Mouse (Mus musculus) E14TG2a.4 (cell line): ENCODE results near the gene Nme6.

ENCODE experiments used
- H3K27me3 ChIP-seq: 2 replicates; pipeline ENCODE4 v1.6.1; 2014; ENCODE audit warnings: low read length, control low read depth; ENCODE audit not compliant: insufficient read depth
- H3K36me3 ChIP-seq: 2 replicates; pipeline ENCODE4 v1.6.1; 2014; ENCODE audit warnings: low read length, control low read depth; ENCODE audit not compliant: insufficient read depth
- H3K4me1 ChIP-seq: replicated peaks from 2 replicates; pipeline ENCODE4 v1.6.1; 2014; ENCODE audit warnings: low read depth, low read length, control low read depth
- H3K4me3 ChIP-seq: replicated peaks from 2 replicates; pipeline ENCODE4 v1.5.1; 2014; ENCODE audit warnings: mild to moderate bottlenecking, low read length
- H3K9me3 ChIP-seq: 2 replicates; pipeline ENCODE4 v1.6.1; 2014; ENCODE audit warnings: low read length, control low read depth
- CTCF ChIP-seq: conservative IDR thresholded peaks from 2 replicates; pipeline ENCODE4 v1.5.1; 2014; ENCODE audit warnings: low read length
- NANOG ChIP-seq: IDR thresholded peaks from 2 replicates; pipeline ENCODE4 v1.6.1; 2014; ENCODE audit warnings: borderline replicate concordance, low read length, mixed read lengths
- POU5F1 ChIP-seq: IDR thresholded peaks from 2 replicates; pipeline ENCODE4 v1.6.1; 2014; ENCODE audit warnings: low read length, borderline replicate concordance

The Nme6 gene

DNA sequence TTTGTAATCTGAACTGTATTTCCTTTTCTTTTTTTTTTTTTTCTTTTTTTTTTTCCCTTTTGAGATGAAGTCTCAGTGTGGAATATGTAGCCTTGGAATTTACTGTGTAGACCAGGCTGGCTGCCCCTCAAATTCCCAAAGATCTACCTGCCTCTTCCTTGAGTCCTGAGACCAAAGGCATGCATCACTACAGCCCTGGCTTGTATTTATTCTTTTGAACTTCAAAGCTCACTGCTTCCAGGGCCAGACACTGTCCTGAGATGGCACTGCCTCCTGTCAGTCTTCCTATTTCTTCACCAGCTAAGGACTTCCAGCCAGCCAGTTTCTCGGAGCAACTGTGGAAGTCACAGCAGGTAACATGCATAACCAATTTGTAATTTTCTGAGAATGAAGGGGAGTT lies 20.6 kb upstream of the Nme6 start, which contains the start of gene Spink8:
TSS of gene Spink8 (plus strand) at position 301 of the 400 bp plus-strand sequence.
- no peaks in the 10 kb centered on the region for H3K9me3 ChIP-seq
- no peaks in the 10 kb centered on the region; the same call in 1 of the 2 replicates for H3K4me1 ChIP-seq
- H3K27me3 ChIP-seq = no peaks in the 10 kb centered on the region
- TF ChIP-seq POU5F1 (no peak), NANOG (no peak), CTCF (no peak)
- no peaks in the 10 kb centered on the region for H3K36me3 ChIP-seq
- H3K4me3 ChIP-seq = no peak within 1 kb of the TSS

DNA sequence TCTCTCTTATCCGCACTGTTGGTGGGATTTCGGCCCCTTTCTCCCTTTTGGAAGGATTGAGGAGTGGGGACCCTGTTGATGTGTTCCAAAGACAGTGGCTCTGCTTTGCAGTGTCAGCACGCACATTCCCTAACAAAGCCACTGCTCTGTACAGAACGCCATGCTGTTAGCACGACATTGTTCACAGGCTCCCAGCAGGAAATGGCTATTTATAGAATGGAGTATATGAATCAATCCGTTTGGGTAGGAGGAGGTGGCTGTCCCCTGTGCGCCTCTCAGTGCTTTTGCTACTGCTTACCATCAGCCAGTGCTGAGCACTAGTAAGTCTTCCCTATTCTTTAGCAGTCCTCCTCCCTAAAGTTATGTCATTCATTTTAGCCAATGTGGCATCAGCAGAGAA lies 19.1 kb upstream of the Nme6 start:
- Histone ChIP-seq H3K4me3 (no peak overlapping the region), H3K27me3 (no peaks in the 10 kb centered on the region), H3K4me1 (no peaks in the 10 kb centered on the region; the same call in 1 of the 2 replicates), H3K9me3 (no peaks in the 10 kb centered on the region), H3K36me3 (no peaks in the 10 kb centered on the region)
- TF ChIP-seq CTCF = no peak
- TF ChIP-seq POU5F1 = no peak
- no peak for TF ChIP-seq NANOG

DNA sequence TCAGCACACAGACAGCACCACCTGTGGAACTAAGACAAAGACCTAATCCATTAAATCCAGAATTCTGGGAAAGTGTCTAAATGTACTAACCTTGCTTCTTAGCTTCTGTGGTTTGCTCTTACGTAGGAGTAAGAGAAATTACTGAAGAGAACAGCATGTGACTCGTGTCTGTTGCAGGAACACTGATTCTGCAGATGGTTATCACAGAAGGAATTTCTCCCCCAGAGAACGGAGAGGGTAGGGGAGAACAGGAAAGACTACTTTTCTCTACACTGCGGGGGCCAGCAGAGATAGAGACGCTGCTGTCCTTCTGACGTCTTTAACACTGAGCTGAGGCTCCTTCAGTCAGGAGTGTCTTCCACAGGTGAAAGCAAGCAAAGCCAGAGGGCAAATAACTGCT lies 16.2 kb upstream of the Nme6 start:
- TF ChIP-seq CTCF = no peak
- no peak for TF ChIP-seq POU5F1
- no peak for TF ChIP-seq NANOG

DNA sequence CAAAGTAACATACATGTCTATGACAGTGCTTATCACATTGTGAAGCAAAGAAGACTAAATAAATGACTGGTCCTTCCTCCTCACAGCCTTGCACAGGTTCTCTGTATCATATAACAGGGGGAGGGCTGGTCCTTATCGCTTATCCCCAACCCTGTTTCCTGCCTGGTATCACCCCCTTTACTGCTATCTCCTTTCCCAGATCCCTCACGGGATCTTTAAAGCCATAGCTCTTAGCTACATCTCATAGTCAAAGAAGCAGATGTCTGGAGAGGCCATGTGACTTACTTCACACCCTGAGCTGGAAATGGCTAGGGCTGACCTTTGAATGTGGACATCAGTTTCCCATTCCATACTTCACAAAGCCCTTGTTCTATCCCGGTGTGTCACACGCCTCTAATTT lies 6.8 kb upstream of the Nme6 start:
- H3K4me3 ChIP-seq = no peak overlapping the region
- no peaks in the 10 kb centered on the region for H3K27me3 ChIP-seq
- peaks cover 5% of the 10 kb centered on the region for H3K36me3 ChIP-seq
- H3K9me3 ChIP-seq = no peaks in the 10 kb centered on the region
- TF ChIP-seq POU5F1 (no peak), CTCF (no peak), NANOG (no peak)
- no peaks in the 10 kb centered on the region for H3K4me1 ChIP-seq

More for the DNA sequence above, 16.2 kb upstream of the Nme6 start:
- Histone ChIP-seq H3K36me3 (no peaks in the 10 kb centered on the region), H3K4me1 (no peaks in the 10 kb centered on the region), H3K27me3 (no peaks in the 10 kb centered on the region), H3K9me3 (no peaks in the 10 kb centered on the region), H3K4me3 (no peak overlapping the region)

DNA sequence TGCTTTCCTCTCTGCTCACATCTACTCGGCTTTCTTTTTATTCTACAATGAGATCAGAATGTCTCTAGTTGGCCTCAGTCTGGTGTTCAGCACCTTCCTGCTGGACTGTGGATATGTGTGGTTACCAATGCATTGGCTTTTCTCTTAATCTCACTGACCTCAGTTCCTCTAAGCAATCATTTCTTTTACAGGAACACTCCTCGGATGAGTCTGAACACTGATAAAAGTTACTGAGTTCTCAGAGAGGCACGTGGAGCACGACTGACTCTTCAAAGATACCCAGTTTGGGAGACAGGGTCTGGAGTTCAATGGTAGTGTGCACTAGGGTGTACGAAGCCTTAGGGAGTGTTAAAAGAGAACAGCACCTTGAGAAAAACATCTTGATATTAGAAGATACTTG lies 6.4 kb upstream of the Nme6 start:
- no peak for TF ChIP-seq POU5F1
- no peak for TF ChIP-seq NANOG
- no peak for TF ChIP-seq CTCF
- Histone ChIP-seq H3K4me1 (no peaks in the 10 kb centered on the region), H3K4me3 (no peak overlapping the region), H3K9me3 (no peaks in the 10 kb centered on the region), H3K36me3 (peaks cover 5% of the 10 kb centered on the region), H3K27me3 (no peaks in the 10 kb centered on the region)

DNA sequence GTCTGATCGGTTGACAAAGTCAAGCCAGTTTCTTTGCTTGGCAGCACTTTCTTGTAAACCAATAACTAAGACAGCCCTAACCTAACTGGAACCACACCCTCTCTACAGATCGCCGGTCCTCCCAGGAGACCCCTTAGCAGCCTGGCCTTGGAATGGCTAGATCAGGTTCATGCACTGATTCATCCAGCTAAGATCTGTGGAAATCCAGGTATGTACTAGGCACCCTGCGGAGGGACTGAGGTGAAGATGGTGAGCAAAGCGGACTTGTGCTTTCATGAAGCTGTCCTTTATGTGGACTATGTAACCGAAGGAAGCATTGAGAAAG lies 501 bp downstream of the Nme6 start:
- Histone ChIP-seq H3K4me3 (peak overlapping the region; percentile 90), H3K4me1 (peaks cover 7% of the 10 kb centered on the region), H3K27me3 (no peaks in the 10 kb centered on the region), H3K9me3 (no peaks in the 10 kb centered on the region), H3K36me3 (peaks cover 30% of the 10 kb centered on the region)
- TF ChIP-seq POU5F1 = no peak
- no peak for TF ChIP-seq CTCF
- no peak for TF ChIP-seq NANOG

DNA sequence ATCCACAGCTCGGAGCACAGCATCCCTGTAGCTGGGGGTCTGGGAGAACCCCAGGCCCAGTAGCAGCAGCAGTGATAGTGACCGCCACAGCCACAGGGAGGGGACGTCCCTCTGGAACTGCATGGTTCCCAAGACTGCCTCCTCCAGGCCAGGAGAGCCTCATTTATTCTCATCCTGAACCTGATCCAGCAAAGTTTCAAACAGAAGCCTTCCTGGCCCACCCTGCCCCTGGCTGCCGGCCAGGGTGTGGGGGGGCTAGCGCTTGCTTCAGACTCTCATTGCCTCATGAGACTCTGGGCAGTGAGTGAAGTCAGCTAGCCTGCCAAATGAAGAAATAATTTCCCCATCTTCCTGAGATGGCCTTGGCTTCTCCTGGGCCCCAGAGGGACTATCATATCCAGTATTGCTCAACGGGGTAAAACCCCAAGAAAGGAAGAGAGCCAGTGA lies 16.8 kb downstream of the Nme6 start, which contains the start of gene Camp:
TSS of gene Camp (minus strand) at position 306 of the 447 bp plus-strand sequence.
- Histone ChIP-seq H3K9me3 (no peaks in the 10 kb centered on the region), H3K27me3 (peaks cover 2% of the 10 kb centered on the region; the same call in 1 of the 2 replicates), H3K36me3 (peaks cover under 1% of the 10 kb centered on the region; the same call in 1 of the 2 replicates), H3K4me1 (no peaks in the 10 kb centered on the region), H3K4me3 (no peak within 1 kb of the TSS)
- TF ChIP-seq CTCF (no peak), NANOG (no peak), POU5F1 (no peak)

DNA sequence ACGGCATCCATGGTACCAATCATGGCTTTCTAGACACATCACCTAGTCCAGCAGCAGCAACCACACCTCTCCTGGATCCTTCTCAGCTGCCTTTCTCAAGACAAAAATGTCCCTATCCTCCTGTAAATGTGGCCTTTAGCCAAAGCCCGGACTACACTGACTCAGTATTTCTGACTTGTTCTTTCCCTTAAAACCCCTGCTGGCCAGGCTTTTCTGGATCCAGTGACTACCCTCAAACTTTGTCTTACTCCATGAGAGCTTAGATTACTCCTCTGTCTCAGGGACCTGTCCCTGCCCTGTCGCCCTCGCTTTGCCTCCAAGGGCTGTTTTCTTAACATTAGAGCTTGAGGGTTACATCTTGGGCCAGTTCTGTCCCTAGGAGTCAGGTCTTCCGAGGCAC lies 17.6 kb downstream of the Nme6 start:
- no peak overlapping the region for H3K4me3 ChIP-seq
- no peaks in the 10 kb centered on the region for H3K4me1 ChIP-seq
- no peaks in the 10 kb centered on the region for H3K9me3 ChIP-seq
- no peaks in the 10 kb centered on the region for H3K36me3 ChIP-seq
- TF ChIP-seq CTCF (no peak), NANOG (no peak), POU5F1 (no peak)
- H3K27me3 ChIP-seq = peaks cover 2% of the 10 kb centered on the region; the same call in 1 of the 2 replicates

DNA sequence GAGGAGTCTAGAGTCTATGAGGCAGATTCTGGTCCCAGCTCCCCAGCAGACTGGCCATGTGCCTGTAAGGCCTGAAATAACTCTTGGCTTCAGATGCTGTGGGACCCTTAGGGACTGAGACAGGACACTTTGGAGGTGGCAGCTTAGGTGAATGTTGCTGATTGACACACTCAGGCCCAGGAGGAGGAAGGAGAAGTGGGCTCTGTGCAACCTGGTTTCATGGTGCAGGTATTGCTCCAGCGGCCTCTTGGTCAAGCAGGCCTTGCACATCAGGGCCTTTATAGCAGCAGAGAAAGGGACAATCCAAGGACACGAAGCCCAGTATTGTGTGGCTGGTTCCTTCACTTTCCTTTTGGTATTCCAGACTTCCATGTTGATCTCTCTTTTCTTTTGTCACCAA lies 21.8 kb downstream of the Nme6 start:
- Histone ChIP-seq H3K9me3 (no peaks in the 10 kb centered on the region), H3K4me3 (no peak overlapping the region), H3K27me3 (peaks cover under 1% of the 10 kb centered on the region; the same call in 1 of the 2 replicates), H3K36me3 (no peaks in the 10 kb centered on the region), H3K4me1 (0 out of 2 replicates have a peak, but pooled peaks cover 3% of the 10 kb centered on the region)
- no peak for TF ChIP-seq NANOG
- TF ChIP-seq POU5F1 = no peak
- no peak for TF ChIP-seq CTCF
